Mouse (Mus musculus) bone marrow, adult 2 months (tissue): Measurements from ENCODE around the gene Alpl. TPM values are rescaled to one million over a fixed set of nuclear protein-coding genes. Genes with fewer than 3 reads are reported as not detected.

Source experiments
- H3K27ac ChIP-seq: fragments of 200-500 bp; 2 replicates; pipeline ENCODE4 v1.5.1; 2012; ENCODE audit warnings: low read depth, mild to moderate bottlenecking, control low read depth, inconsistent platforms, low read length; ENCODE audit not compliant: control insufficient read depth, poor library complexity, insufficient read depth
- H3K4me1 ChIP-seq: fragments of 200-500 bp; 2 replicates; pipeline ENCODE4 v1.6.1; 2011; ENCODE audit warnings: low read length; ENCODE audit not compliant: control insufficient read depth, insufficient read depth
- H3K4me3 ChIP-seq: fragments of 200-500 bp; replicated peaks from 2 replicates; pipeline ENCODE3; 2011; ENCODE audit warnings: mild to moderate bottlenecking, low read depth, low read length, control low read depth; ENCODE audit not compliant: control insufficient read depth
- CTCF ChIP-seq: fragments of 200-500 bp; IDR thresholded peaks from 2 replicates; pipeline ENCODE4 v1.5.1; 2011; ENCODE audit warnings: low read length, control low read depth; ENCODE audit not compliant: control insufficient read depth, insufficient read depth
- POLR2A ChIP-seq: fragments of 200-500 bp; IDR thresholded peaks from 2 replicates; pipeline ENCODE4 v1.6.1; 2011; ENCODE audit warnings: low read depth, mild to moderate bottlenecking, control low read depth, low read length, borderline replicate concordance; ENCODE audit not compliant: control insufficient read depth
- WGBS: fragments of 180-500 bp; shearing (Covaris S2); methylation state at CpG from one replicate; pipeline ENCODE4 v1.1.7; 2018; 5-methylcytosine and 5-hydroxymethylcytosine counted together
- polyA plus RNA-seq: library from polyadenylated mRNA; stranded (reverse); fragments of >200 nt; gene quantifications from 2 replicates; pipeline ENCODE4 v1.2.4, GENCODE M21; 2011; ENCODE audit warnings: low replicate concordance; ENCODE audit not compliant: missing spikeins, insufficient read depth, insufficient read length

The Alpl gene
- polyA plus RNA-seq, 1 experiment, result 7.1 TPM

DNA sequence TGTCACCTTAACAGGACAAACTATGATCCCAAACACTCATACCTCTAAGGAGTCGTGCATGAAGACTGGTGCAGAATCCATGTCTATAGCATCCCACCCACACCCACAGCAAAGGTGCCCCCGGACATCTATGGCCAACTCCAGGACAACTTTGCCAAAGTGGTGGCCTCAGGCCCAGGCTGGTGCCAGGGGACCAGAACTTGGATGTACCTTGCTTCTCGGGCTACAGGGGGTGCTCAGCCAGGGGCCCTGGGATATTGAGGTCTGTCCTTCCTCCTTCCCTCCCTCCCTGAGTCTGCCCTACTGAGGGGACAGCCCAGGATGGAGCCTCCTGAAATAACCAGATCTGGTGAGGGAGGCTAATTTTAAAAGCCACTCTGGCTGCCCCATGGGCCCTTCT, 63.8 kb downstream of the Alpl start:
- H3K4me1 ChIP-seq, result no peaks in the 10 kb centered on the region
- H3K27ac ChIP-seq, result no peak overlapping the region
- TF ChIP-seq CTCF (no peak), POLR2A (no peak)
- H3K4me3 ChIP-seq, result no peak overlapping the region
- WGBS, result 72% methylated on average over 3 of the region's 3 CpGs

DNA sequence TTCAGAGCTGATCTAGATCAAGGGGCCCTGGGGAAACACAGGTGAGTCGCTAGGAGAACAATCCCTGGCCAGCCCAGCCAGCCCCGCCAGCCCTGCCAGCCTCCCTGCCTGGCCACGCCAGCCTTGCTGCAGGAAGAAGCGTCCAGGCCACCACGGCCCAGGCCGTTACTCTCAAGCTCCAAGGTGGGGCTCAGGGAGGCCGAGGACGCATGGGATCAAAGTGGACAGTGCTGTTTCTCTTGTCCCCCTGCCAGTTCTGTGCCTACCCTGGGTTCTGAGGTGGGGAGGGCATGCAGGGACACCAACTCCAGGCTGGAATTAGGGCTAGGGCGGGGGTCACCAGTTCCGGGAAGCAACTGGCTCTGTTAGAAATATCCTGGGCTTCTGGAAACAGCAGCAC, 64.3 kb downstream of the Alpl start:
- H3K4me3 ChIP-seq, result no peak overlapping the region
- no peak overlapping the region for H3K27ac ChIP-seq
- H3K4me1 ChIP-seq, result no peaks in the 10 kb centered on the region
- WGBS, result 65% methylated on average over 10 of the region's 10 CpGs
- no peak for TF ChIP-seq POLR2A
- no peak for TF ChIP-seq CTCF

DNA sequence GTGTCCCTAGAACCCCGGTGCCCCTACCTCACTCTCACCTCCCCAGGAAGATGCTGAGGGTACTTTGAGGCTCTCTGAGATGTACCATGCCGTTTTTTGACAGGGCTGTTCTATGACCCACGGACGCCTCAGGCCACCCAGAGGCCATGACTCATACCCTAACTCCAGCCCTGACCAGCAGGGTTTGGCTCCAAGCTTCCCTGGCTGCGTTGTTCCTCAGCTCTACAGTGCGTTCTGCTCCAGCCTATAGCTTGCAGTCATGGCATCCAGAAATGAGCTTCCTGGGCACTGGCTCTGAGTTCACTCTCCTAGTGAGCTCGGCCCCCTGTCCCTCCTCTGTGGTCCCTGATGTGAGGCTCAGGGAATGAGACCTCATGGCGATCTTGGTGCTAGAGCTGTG, 65.4 kb downstream of the Alpl start:
- TF ChIP-seq CTCF (no peak), POLR2A (no peak)
- H3K4me1 ChIP-seq, result no peaks in the 10 kb centered on the region
- no peak overlapping the region for H3K4me3 ChIP-seq
- no peak overlapping the region for H3K27ac ChIP-seq
- WGBS, result 74% methylated on average over 8 of the region's 8 CpGs

DNA sequence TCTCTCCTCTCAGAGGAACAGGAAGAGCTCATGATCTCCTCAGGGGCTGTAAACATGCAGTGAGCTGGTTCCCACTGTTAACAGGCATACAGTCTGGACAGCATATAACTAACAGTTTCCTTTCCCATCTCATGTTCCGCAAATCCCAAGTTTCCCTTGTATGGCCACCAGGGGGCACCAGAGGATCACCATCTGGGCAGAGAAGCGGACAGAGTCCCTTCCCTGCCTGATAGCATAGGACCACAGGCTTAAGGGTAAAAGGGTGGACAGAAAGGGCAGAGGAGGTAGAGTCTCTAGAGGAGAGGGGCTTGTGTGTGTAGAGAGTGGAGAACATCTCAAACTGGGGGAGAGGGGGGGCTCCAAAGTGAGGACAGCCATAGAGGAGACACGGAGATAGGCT, 66.0 kb downstream of the Alpl start:
- Histone ChIP-seq H3K27ac (no peak overlapping the region), H3K4me3 (no peak overlapping the region), H3K4me1 (no peaks in the 10 kb centered on the region)
- WGBS, result 26% methylated on average over 3 of the region's 3 CpGs
- TF ChIP-seq POLR2A (no peak), CTCF (peak; percentile 93)

DNA sequence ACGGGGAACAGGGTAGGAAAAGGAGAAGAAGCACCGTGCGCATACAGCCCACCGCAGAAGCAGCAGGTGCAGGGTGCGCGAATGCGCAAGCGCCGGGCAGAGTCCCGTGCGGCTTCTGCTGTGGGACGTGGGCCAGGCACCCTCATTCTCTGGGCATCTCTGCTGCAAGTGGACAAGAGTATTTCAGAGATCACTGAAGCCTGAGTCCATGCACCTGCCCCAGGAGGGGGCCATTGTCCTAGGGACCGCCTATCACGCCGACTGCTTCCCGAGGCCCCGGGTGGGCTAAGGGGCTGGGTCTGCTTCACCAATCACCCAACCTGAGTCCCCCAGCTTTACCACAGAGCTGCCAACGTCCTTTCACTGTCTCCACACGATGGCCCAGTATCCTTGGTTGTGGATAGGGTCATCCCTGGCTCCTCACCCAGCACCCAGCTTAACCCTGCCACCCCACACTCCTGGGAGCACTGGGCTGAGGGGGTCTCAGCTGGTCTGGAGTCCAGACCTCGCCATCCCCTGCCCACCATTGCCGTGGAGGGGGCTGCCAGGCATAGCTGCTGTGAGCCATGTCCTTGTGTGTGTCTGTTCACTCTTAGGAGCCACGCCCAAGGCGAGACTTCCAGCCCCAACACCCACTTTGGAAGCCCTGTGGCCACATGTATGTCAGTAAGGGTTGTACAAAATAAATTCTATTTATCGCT, 66.9 kb downstream of the Alpl start:
- no peaks in the 10 kb centered on the region for H3K4me1 ChIP-seq
- H3K27ac ChIP-seq, result no peak overlapping the region
- 38% methylated on average over 24 of the region's 24 CpGs for WGBS
- no peak overlapping the region for H3K4me3 ChIP-seq
- TF ChIP-seq CTCF, result no peak
- no peak for TF ChIP-seq POLR2A

DNA sequence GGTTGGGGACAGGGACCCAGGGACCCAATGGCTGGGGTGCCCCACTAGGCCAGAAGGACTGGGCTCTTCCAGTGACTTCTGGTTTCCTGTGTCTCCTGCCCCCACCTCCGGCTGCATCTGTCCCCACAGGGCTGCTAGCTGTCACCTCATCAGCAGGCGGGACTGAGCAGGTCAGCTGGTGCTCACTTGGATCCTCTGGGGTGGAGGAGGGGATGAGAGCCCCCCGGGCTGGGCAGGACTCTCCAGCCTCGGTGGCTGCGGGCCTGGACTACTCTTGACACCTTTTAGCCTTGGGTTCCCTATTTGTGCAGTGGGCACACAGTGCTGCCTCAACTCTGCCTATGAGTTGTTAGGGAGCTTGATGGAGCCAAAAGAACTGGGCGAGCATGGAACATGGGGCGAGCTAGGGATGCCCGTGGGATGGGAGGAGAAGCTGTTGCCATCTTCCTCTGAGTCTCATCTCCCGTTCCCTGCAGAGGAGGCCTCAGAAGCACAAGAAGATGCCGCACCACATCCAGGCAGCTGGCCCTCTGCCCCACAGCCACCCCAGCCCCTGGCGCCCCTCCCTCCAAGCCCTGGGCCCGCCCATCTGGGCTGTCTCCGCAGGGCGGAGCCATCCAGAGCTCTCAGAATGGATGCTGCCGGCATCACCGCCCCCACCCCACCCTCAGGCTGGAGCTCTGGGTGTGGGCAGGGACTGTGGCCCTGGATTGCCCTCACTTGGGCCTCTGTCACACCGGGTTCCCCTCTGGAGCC, 67.6 kb downstream of the Alpl start:
- TF ChIP-seq POLR2A, result no peak
- no peak for TF ChIP-seq CTCF
- Histone ChIP-seq H3K4me3 (no peak overlapping the region), H3K4me1 (no peaks in the 10 kb centered on the region), H3K27ac (no peak overlapping the region)
- WGBS, result 35% methylated on average over 17 of the region's 17 CpGs

DNA sequence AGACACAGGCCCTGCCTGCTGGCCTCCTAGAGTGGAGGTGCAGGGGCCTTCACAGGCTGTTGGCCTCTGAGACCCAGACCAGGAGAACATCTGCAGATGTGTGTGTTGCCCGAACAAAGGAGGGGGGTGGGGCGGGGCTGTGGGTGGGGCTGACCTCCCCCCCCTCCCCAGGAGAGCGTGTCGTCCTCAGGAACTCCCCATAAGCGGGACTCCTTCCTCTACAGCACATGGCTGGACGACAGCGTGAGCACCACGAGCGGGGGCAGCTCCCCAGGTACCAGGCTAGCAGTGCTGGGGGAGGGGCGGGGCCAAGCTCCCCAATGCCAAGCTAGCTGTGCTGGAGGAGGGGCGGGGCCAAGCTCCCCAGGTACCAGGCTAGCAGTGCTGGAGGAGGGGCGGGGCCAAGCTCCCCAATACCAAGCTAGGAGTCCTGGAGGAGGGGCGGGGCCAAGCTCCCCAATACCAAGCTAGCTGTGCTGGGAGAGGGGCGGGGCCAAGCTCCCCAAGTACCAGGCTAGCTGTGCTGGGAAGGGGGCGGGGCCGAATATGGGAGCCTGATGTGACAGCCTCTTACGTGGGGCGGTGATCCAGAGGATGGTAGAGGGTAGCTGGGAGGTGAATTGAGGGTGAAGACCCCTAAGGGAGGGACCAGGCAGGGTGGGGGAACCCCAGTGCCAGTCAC, 68.5 kb downstream of the Alpl start:
- H3K27ac ChIP-seq, result no peak overlapping the region; the same call in 1 of the 2 replicates
- no peaks in the 10 kb centered on the region for H3K4me1 ChIP-seq
- no peak overlapping the region for H3K4me3 ChIP-seq
- no peak for TF ChIP-seq CTCF
- no peak for TF ChIP-seq POLR2A
- 37% methylated on average over 17 of the region's 18 CpGs for WGBS

DNA sequence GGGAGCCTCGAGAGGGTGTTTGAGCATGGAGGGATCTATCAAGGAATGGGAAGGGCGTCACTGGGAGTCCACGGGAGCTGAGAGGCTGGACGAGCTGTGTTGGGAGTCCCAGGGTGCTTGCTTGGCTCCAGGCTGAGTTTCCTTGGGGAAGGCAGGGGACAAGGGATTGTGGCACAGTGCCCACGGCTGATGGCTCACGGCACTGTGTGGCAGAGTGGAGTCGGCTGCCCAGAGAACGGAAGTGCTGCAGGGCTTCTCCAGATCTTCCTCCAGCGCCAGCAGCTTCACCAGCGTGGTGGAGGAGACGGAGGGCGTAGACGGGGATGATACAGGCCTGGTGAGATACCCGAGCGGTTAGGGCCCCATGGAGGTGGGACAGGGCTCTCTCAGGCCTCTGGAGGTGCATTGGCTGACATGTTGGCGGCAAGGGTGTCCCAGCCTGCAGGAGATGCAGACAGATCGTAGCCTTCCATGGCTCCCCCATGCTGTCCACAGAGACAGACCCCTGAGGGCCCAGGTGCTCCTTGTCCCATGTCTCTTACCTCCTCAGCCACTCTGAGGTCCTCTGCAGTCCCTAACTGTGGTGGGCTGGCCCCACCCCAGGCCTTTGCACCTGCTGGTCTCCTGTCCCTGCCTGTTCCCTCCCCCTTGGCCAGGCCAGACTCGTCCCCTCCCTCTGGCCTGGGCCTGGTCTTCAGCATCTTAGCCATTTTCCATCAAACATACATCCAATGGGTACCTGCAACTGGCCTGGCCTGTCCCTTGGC, 69.3 kb downstream of the Alpl start:
- 85% methylated on average over 18 of the region's 18 CpGs for WGBS

More for the DNA sequence above, 69.3 kb downstream of the Alpl start:
- no peak overlapping the region for H3K4me3 ChIP-seq
- TF ChIP-seq CTCF, result no peak
- H3K4me1 ChIP-seq, result no peaks in the 10 kb centered on the region
- no peak overlapping the region; the same call in 1 of the 2 replicates for H3K27ac ChIP-seq
